15 mouse cellular contexts compared by ENCODE assay signal in the genomic region with DNA sequence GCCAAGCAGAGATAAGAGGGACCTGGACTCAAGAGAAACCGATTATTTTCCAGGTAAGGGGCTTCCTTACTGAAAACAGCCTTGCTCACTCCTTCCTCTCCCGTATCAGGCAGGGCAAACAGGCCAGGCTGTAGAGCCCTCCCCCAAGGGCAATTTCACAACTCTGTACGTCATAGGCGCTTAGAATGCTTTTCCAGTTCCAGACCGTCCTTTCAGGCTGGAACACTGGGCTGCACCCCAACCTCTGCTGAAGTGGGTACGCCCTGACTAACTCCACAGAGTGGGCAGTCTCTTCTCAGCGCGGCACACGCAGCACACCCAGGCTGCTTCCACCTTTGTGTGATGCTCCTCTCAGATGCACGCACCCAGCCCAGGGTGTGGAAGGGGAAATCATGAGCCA.
DNase-seq lines count a peak whose midpoint lies in the region; ATAC-seq lines count a peak whose summit lies in the region.
"Had no signal": no experiment of that assay in that cellular context is flagged by ENCODE, and none has a peak within 500 bp of the region (broad histone marks: within the 10 kb centered on the region; RNA-seq: fewer than 3 reads in every experiment).

No protein-coding gene starts in this region.

- no peak overlapping the region for H3K4me2 ChIP-seq in liver, embryonic 15.5 days
- H3K4me2 ChIP-seq: lung, embryonic 14.5 days had no signal

- no peak for DNase-seq in frontal cortex, postnatal 36 days (ENCODE audit: low spot score in 2 of 2)
- peak; percentile 36 for DNase-seq in NIH3T3 (ENCODE audit: low read depth)
- no peak for DNase-seq in neural tube, embryonic 10.5 days (ENCODE audit: extremely low spot score, low spot score)
- DNase-seq in retina, postnatal 1 day, result no peak
- DNase-seq: kidney, postnatal 25 days; lung, embryonic 14.5 days; spleen, adult 18-20 months; thymus, adult 18-20 months had no signal

- H3K27me3 ChIP-seq in liver, embryonic 15.5 days, result 0 out of 2 replicates have a peak, but pooled peaks cover 4% of the 10 kb centered on the region

- H3K36me3 ChIP-seq in liver, embryonic 15.5 days (replicated peaks), result no peaks in the 10 kb centered on the region

- H3K4me1 ChIP-seq in liver, embryonic 15.5 days (replicated peaks), result 0 out of 2 replicates have a peak, but pooled peaks cover 4% of the 10 kb centered on the region

- H3K4me3 ChIP-seq in liver, embryonic 15.5 days (replicated peaks), result no peak overlapping the region
- H3K4me3 ChIP-seq: left cerebral cortex, adult 2 months had no signal

- no peak overlapping the region for H3K27ac ChIP-seq in liver, embryonic 15.5 days (replicated peaks)
- H3K27ac ChIP-seq: hindbrain, postnatal 0 days; left cerebral cortex, adult 2 months had no signal

- H3K9me3 ChIP-seq in liver, embryonic 15.5 days (replicated peaks), result no peaks in the 10 kb centered on the region

- 61% methylated on average over 10 of the region's 10 CpGs for WGBS in liver, embryonic 15.5 days (ENCODE audit: insufficient replicate concordance)

- no peak overlapping the region for H3K9ac ChIP-seq in liver, embryonic 15.5 days
- H3K9ac ChIP-seq: lung, embryonic 14.5 days had no signal

- peak; percentile 18 for ATAC-seq in frontal cortex, adult (ENCODE audit: low TSS enrichment)
- ATAC-seq in liver, embryonic 15.5 days (ENCODE audit: insufficient read depth), result peak; percentile 69
- peak; percentile 44 for ATAC-seq in megakaryocyte progenitor cell, adult 5-6 weeks (replicated peaks; ENCODE audit: poor library complexity)
- no peak for ATAC-seq in erythroid progenitor cell, adult 5-6 weeks (replicated peaks; ENCODE audit: low FRiP score, poor library complexity, severe bottlenecking)
- ATAC-seq: hindbrain, postnatal 0 days; midbrain, embryonic 16.5 days had no signal
